Mouse (Mus musculus) small intestine, adult 2 months (tissue): Measurements from ENCODE around the gene Eef1akmt1. TPM values are rescaled to one million over a fixed set of nuclear protein-coding genes. Genes with fewer than 3 reads are reported as not detected.

Experiments
- H3K27ac ChIP-seq: fragments of 200-500 bp; 2 replicates; pipeline ENCODE4 v1.5.1; 2012; ENCODE audit warnings: low read depth, low read length, control low read depth, inconsistent platforms; ENCODE audit not compliant: insufficient read depth
- H3K27me3 ChIP-seq: fragments of 200-500 bp; 2 replicates; pipeline ENCODE4 v1.6.1; 2012; ENCODE audit warnings: mild to moderate bottlenecking, moderate library complexity, low read length, inconsistent platforms; ENCODE audit not compliant: control insufficient read depth, insufficient read depth
- H3K36me3 ChIP-seq: fragments of 200-500 bp; 2 replicates; pipeline ENCODE4 v1.6.1; 2012; ENCODE audit warnings: mild to moderate bottlenecking, low read length, control low read depth, inconsistent platforms; ENCODE audit not compliant: control insufficient read depth, insufficient read depth
- H3K4me1 ChIP-seq: fragments of 200-500 bp; 2 replicates; pipeline ENCODE4 v1.6.1; 2012; ENCODE audit warnings: low read length, inconsistent platforms, mixed read lengths; ENCODE audit not compliant: control insufficient read depth, insufficient read depth, insufficient read length
- H3K4me3 ChIP-seq: fragments of 200-500 bp; 2 replicates; pipeline ENCODE4 v1.5.1; 2012; ENCODE audit warnings: low read depth, mild to moderate bottlenecking, control low read depth, inconsistent platforms, low read length, moderate library complexity
- CTCF ChIP-seq: fragments of 200-500 bp; IDR thresholded peaks from 2 replicates; pipeline ENCODE4 v1.5.1; 2012; ENCODE audit warnings: low read depth, mild to moderate bottlenecking, control low read depth, inconsistent platforms, low read length, moderate library complexity, mixed read lengths; ENCODE audit not compliant: insufficient replicate concordance, insufficient read length; ENCODE audit errors: extremely low read depth
- POLR2A ChIP-seq: fragments of 200-500 bp; IDR thresholded peaks from 2 replicates; pipeline ENCODE4 v1.6.1; 2012; ENCODE audit warnings: low read depth, mild to moderate bottlenecking, control low read depth, inconsistent platforms, low read length, moderate library complexity
- WGBS: fragments of 180-500 bp; shearing (Covaris S2); methylation state at CpG from one replicate; pipeline ENCODE4 v1.1.7; 2018; 5-methylcytosine and 5-hydroxymethylcytosine counted together
- polyA plus RNA-seq: library from polyadenylated mRNA; depleted of rRNA; stranded (reverse); fragments of >200 nt; gene quantifications from 2 replicates; pipeline ENCODE4 v1.2.3, GENCODE M21; 2012

Eef1akmt1 gene
- polyA plus RNA-seq, 1 experiment: 3.0 TPM

GRCm38 (mm10) chr14:57535646-57536045, 35.8 kb downstream of the Eef1akmt1 start:
- H3K4me3 ChIP-seq: no peak overlapping the region
- no peaks in the 10 kb centered on the region for H3K27me3 ChIP-seq
- no peaks in the 10 kb centered on the region; the same call in 1 of the 2 replicates for H3K4me1 ChIP-seq
- no peaks in the 10 kb centered on the region for H3K36me3 ChIP-seq
- 45% methylated on average over 6 of the region's 6 CpGs for WGBS
- TF ChIP-seq POLR2A: no peak
- TF ChIP-seq CTCF: no peak
- no peak overlapping the region for H3K27ac ChIP-seq

- H3K4me3 ChIP-seq: no peak overlapping the region
- no peak for TF ChIP-seq CTCF
- no peak for TF ChIP-seq POLR2A
- H3K4me1 ChIP-seq: no peaks in the 10 kb centered on the region; the same call in 1 of the 2 replicates
- H3K27me3 ChIP-seq: no peaks in the 10 kb centered on the region
- no peaks in the 10 kb centered on the region for H3K36me3 ChIP-seq
- 65% methylated on average over 8 of the region's 8 CpGs for WGBS
- H3K27ac ChIP-seq: peak overlapping the region; percentile 25; the same call in 1 of the 2 replicates
These were observed 36.5 kb downstream of the Eef1akmt1 start for GRCm38 (mm10) chr14:57534961-57535360.

- Histone ChIP-seq H3K4me1 (no peaks in the 10 kb centered on the region; the same call in 1 of the 2 replicates), H3K27ac (no peak overlapping the region; the same call in 1 of the 2 replicates), H3K4me3 (no peak overlapping the region), H3K36me3 (no peaks in the 10 kb centered on the region), H3K27me3 (no peaks in the 10 kb centered on the region)
- TF ChIP-seq POLR2A (no peak), CTCF (no peak)
- 66% methylated on average over 5 of the region's 5 CpGs for WGBS
These were observed 37.1 kb downstream of the Eef1akmt1 start for GRCm38 (mm10) chr14:57534346-57534745.

GRCm38 (mm10) chr14:57533841-57534240, 37.6 kb downstream of the Eef1akmt1 start:
- WGBS: 75% methylated on average over 11 of the region's 11 CpGs
- Histone ChIP-seq H3K4me3 (no peak overlapping the region), H3K4me1 (no peaks in the 10 kb centered on the region; the same call in 1 of the 2 replicates), H3K36me3 (no peaks in the 10 kb centered on the region), H3K27ac (no peak overlapping the region), H3K27me3 (no peaks in the 10 kb centered on the region)
- 0 out of 2 replicates have a peak, but pooled peaks have one; percentile 4 for TF ChIP-seq CTCF
- TF ChIP-seq POLR2A: no peak

GRCm38 (mm10) chr14:57533214-57533613, 38.2 kb downstream of the Eef1akmt1 start:
- no peak overlapping the region for H3K4me3 ChIP-seq
- H3K27ac ChIP-seq: no peak overlapping the region
- TF ChIP-seq POLR2A (no peak), CTCF (peak; percentile 86)
- H3K36me3 ChIP-seq: no peaks in the 10 kb centered on the region
- H3K4me1 ChIP-seq: no peaks in the 10 kb centered on the region; the same call in 1 of the 2 replicates
- H3K27me3 ChIP-seq: no peaks in the 10 kb centered on the region
- WGBS: 55% methylated on average over 3 of the region's 3 CpGs

- no peak overlapping the region for H3K4me3 ChIP-seq
- 88% methylated on average over 3 of the region's 3 CpGs for WGBS
These were observed 38.8 kb downstream of the Eef1akmt1 start for GRCm38 (mm10) chr14:57532577-57532976.

GRCm38 (mm10) chr14:57529786-57530515, 41.5 kb downstream of the Eef1akmt1 start:
- Histone ChIP-seq H3K4me3 (no peak overlapping the region), H3K27me3 (no peaks in the 10 kb centered on the region), H3K4me1 (peaks cover 3% of the 10 kb centered on the region; the same call in 1 of the 2 replicates), H3K36me3 (no peaks in the 10 kb centered on the region), H3K27ac (no peak overlapping the region)
- WGBS: 58% methylated on average over 5 of the region's 5 CpGs
- TF ChIP-seq POLR2A (no peak), CTCF (no peak)

More at GRCm38 (mm10) chr14:57532577-57532976, 38.8 kb downstream of the Eef1akmt1 start:
- Histone ChIP-seq H3K36me3 (no peaks in the 10 kb centered on the region), H3K27ac (no peak overlapping the region), H3K27me3 (no peaks in the 10 kb centered on the region), H3K4me1 (no peaks in the 10 kb centered on the region; the same call in 1 of the 2 replicates)
- TF ChIP-seq CTCF: no peak
- no peak for TF ChIP-seq POLR2A
